Mouse (Mus musculus): ENCODE data around the gene Nckap5l. TPM values are rescaled to one million over a fixed set of nuclear protein-coding genes. Genes with fewer than 3 reads are reported as not detected.

Nckap5l gene
- total and polyA plus RNA-seq, 3 experiments: 0.75 to 6.6 (median 0.89) TPM

GRCm38 (mm10) chr15:99403159-99403889, 54.2 kb downstream of the Nckap5l start:
- H3K27me3 ChIP-seq (replicated peaks): no peaks in the 10 kb centered on the region
- peaks cover 61 to 96% of the 10 kb centered on the region in 2 experiments for H3K36me3 ChIP-seq (replicated peaks in 1 of 2; ENCODE audit: control insufficient read depth in 1 of 2, insufficient read depth in 1 of 2, low read length in 1 of 2)
- TF ChIP-seq MEF2A (IDR thresholded peaks at IDR 0.05; ENCODE audit: borderline replicate concordance, low read depth, low read length): no peak
- no peak for TF ChIP-seq GABPA (IDR thresholded peaks at IDR 0.05; ENCODE audit: insufficient replicate concordance, low read depth, low read length)
- TF ChIP-seq JUND (conservative IDR thresholded peaks at IDR 0.05; ENCODE audit: low read depth, low read length): no peak
- TF ChIP-seq USF1 (IDR thresholded peaks at IDR 0.05; ENCODE audit: low read depth, low read length): no peak
- no peak for TF ChIP-seq BHLHE40 (IDR thresholded peaks at IDR 0.05; ENCODE audit: low read depth, low read length)
- no peak for TF ChIP-seq CTCF (conservative IDR thresholded peaks at IDR 0.05 in 1 of 2, IDR thresholded peaks at IDR 0.05 in 1 of 2; ENCODE audit: low read depth in 2 of 2, low read length in 2 of 2)
- no peak for TF ChIP-seq JUN (IDR thresholded peaks at IDR 0.05; ENCODE audit: insufficient read depth, low read depth, low read length)
- no peak for TF ChIP-seq ZNF384 (IDR thresholded peaks at IDR 0.05; ENCODE audit: low read depth, low read length)
- TF ChIP-seq ZC3H11A (IDR thresholded peaks at IDR 0.05; ENCODE audit: low read depth, low read length): no peak
- TF ChIP-seq ELF1 (IDR thresholded peaks at IDR 0.05; ENCODE audit: low read depth, low read length): no peak
- no peak for TF ChIP-seq CHD2 (IDR thresholded peaks at IDR 0.05; ENCODE audit: low read length)
- no peak for TF ChIP-seq USF2 (conservative IDR thresholded peaks at IDR 0.05; ENCODE audit: low read depth, low read length)
- no peak for TF ChIP-seq TBP (conservative IDR thresholded peaks at IDR 0.05; ENCODE audit: low read depth, low read length)
- H3K4me1 ChIP-seq (ENCODE audit: control insufficient read depth in 1 of 2, insufficient read depth in 2 of 2): peaks cover 8 to 34% of the 10 kb centered on the region in 2 experiments
- dilution Hi-C loops (cut with MboI; ENCODE audit: extremely low pct_ligation_motif_present, extremely low pct_unique_long_range_greater_than_20kb, low sequenced_read_pairs) (no loop called here), in situ Hi-C loops (cut with MboI; ENCODE audit: low pct_ligation_motif_present, low pct_unique_long_range_greater_than_20kb, low sequenced_read_pairs) (no loop called here)
- H3K9me3 ChIP-seq (replicated peaks; ENCODE audit: low read length): no peaks in the 10 kb centered on the region
- peaks cover 59% of the 10 kb centered on the region for H3K79me2 ChIP-seq (replicated peaks; ENCODE audit: control insufficient read depth, extremely low read depth, insufficient read depth, poor library complexity, severe bottlenecking)
- H3K4me2 ChIP-seq (ENCODE audit: insufficient read depth, low read depth, poor library complexity, severe bottlenecking): no peak overlapping the region
- no peak overlapping the region for H3K9ac ChIP-seq (ENCODE audit: insufficient read depth, low read depth)
- H3K4me3 ChIP-seq (replicated peaks in 1 of 3; ENCODE audit: low read depth in 2 of 3, low read length in 2 of 3, poor library complexity in 1 of 3): no peak overlapping the region
- H3K27ac ChIP-seq (ENCODE audit: insufficient read depth, low read depth): no peak overlapping the region
- no peak for DNase-seq (ENCODE audit: extremely low read depth)

- H3K27me3 ChIP-seq (replicated peaks): no peaks in the 10 kb centered on the region
- peak overlapping the region; percentile 60 for H3K4me2 ChIP-seq (ENCODE audit: insufficient read depth, low read depth, poor library complexity, severe bottlenecking)
- DNase-seq (ENCODE audit: extremely low read depth): peak; percentile 45
- peaks cover 37 to 78% of the 10 kb centered on the region in 2 experiments for H3K36me3 ChIP-seq (replicated peaks in 1 of 2; ENCODE audit: control insufficient read depth in 1 of 2, insufficient read depth in 1 of 2, low read length in 1 of 2)
- H3K4me1 ChIP-seq (ENCODE audit: control insufficient read depth in 1 of 2, insufficient read depth in 2 of 2): peaks cover 15 to 60% of the 10 kb centered on the region in 2 experiments
- H3K9me3 ChIP-seq (replicated peaks; ENCODE audit: low read length): no peaks in the 10 kb centered on the region
- H3K79me2 ChIP-seq (replicated peaks; ENCODE audit: control insufficient read depth, extremely low read depth, insufficient read depth, poor library complexity, severe bottlenecking): peaks cover 86% of the 10 kb centered on the region
- peak overlapping the region in 2 of 3 experiments; percentile 52 to 67 for H3K4me3 ChIP-seq (replicated peaks in 1 of 3; ENCODE audit: low read depth in 2 of 3, low read length in 2 of 3, poor library complexity in 1 of 3)
- in situ Hi-C loops (cut with MboI; ENCODE audit: low pct_ligation_motif_present, low pct_unique_long_range_greater_than_20kb, low sequenced_read_pairs): no loop called here
- dilution Hi-C loops (cut with MboI; ENCODE audit: extremely low pct_ligation_motif_present, extremely low pct_unique_long_range_greater_than_20kb, low sequenced_read_pairs): no loop called here
- no peak for TF ChIP-seq JUN (IDR thresholded peaks at IDR 0.05; ENCODE audit: insufficient read depth, low read depth, low read length)
- TF ChIP-seq NELFE (IDR thresholded peaks at IDR 0.05; ENCODE audit: low read depth, low read length): no peak
- no peak for TF ChIP-seq POLR2A (IDR thresholded peaks at IDR 0.05; ENCODE audit: low read depth, low read length)
- TF ChIP-seq CHD2 (IDR thresholded peaks at IDR 0.05; ENCODE audit: low read length): no peak
- no peak for TF ChIP-seq MAFK (IDR thresholded peaks at IDR 0.05; ENCODE audit: insufficient replicate concordance, low read length)
- no peak for TF ChIP-seq USF2 (conservative IDR thresholded peaks at IDR 0.05; ENCODE audit: low read depth, low read length)
- TF ChIP-seq POLR2AphosphoS2 (IDR thresholded peaks at IDR 0.05; ENCODE audit: low read depth, low read length): no peak
- TF ChIP-seq JUND (conservative IDR thresholded peaks at IDR 0.05; ENCODE audit: low read depth, low read length): no peak
- no peak for TF ChIP-seq GABPA (IDR thresholded peaks at IDR 0.05; ENCODE audit: insufficient replicate concordance, low read depth, low read length)
- H3K27ac ChIP-seq (ENCODE audit: insufficient read depth, low read depth): no peak overlapping the region
- peak overlapping the region; percentile 83 for H3K9ac ChIP-seq (ENCODE audit: insufficient read depth, low read depth)
Observed at GRCm38 (mm10) chr15:99400602-99401001, 56.9 kb downstream of the Nckap5l start.
